Mouse (Mus musculus) small intestine, adult 2 months (tissue): ENCODE data around the gene Snrnp35.

Experiments
- CTCF ChIP-seq: fragments of 200-500 bp; IDR thresholded peaks from 2 replicates; pipeline ENCODE4 v1.5.1; 2012; ENCODE audit warnings: low read depth, mild to moderate bottlenecking, control low read depth, inconsistent platforms, low read length, moderate library complexity, mixed read lengths; ENCODE audit not compliant: insufficient replicate concordance, insufficient read length; ENCODE audit errors: extremely low read depth
- POLR2A ChIP-seq: fragments of 200-500 bp; IDR thresholded peaks from 2 replicates; pipeline ENCODE4 v1.6.1; 2012; ENCODE audit warnings: low read depth, mild to moderate bottlenecking, control low read depth, inconsistent platforms, low read length, moderate library complexity

DNA sequence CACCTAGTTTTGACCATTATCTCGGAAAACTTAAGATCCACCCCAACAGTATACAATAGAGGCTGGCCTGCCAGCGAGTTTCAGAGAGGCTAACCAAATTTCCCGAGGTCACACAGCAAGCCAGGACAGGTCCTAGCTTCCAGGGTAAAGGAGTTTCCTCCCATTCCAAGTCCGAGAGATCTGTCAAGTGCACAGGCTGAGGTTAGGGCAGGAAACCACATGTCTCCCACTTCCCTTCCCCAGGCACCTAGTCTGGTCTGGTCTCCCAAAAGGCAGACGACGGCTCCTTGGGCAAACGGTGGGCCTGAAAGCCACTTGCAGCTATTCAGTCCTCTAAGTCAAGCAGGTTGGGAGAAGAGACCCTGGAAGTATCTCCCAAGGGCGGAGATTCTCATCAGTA lies 46.8 kb downstream of the Snrnp35 start:
- TF ChIP-seq CTCF (no peak), POLR2A (no peak)
